Mouse (Mus musculus) left cerebral cortex, adult 18-20 months (tissue): Measurements from ENCODE around the gene Lin37. TPM values are rescaled to one million over a fixed set of nuclear protein-coding genes. Genes with fewer than 3 reads are reported as not detected.

ENCODE experiments used
- DNase-seq, 2 experiments: peaks; one replicate each; pipeline ENCODE4 v3.0.0; 2021 to 2022; ENCODE audit warnings: low spot score in 2 of 2, mixed read lengths in 1 of 2
- microRNA-seq, 2 experiments: library from miRNA; unstranded; fragments of <30 nt; microRNA quantifications; one replicate each; pipeline ENCODE4 v1.2.0; 2021
- total RNA-seq, 2 experiments: library from RNA; stranded (reverse); gene quantifications; 2 replicates each; pipeline ENCODE4 v1.2.3; 2021

The Lin37 gene
- total RNA-seq, 2 experiments from 2014 or later, result 56.8 to 60.4 TPM

DNA sequence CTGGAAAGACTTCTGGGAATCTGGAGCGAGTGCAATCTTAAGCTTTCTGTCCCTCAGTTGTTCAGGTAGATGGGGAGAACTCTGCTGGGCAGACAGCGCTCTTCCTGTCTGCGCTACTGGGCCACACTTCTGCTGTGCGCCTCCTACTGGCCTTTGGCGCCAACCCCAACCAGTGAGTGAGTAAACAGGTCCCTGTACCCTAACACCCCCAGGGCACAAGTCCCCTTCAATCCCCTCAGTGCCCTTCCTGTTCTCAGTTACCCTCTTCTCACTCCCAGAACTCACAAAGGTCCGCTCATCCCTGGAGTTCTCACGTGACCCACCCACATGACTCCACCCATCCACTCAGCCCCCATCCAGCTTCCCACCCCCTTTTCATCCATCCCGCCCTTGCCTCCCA lies 41.3 kb downstream of the Lin37 start:
- no peak for DNase-seq

DNA sequence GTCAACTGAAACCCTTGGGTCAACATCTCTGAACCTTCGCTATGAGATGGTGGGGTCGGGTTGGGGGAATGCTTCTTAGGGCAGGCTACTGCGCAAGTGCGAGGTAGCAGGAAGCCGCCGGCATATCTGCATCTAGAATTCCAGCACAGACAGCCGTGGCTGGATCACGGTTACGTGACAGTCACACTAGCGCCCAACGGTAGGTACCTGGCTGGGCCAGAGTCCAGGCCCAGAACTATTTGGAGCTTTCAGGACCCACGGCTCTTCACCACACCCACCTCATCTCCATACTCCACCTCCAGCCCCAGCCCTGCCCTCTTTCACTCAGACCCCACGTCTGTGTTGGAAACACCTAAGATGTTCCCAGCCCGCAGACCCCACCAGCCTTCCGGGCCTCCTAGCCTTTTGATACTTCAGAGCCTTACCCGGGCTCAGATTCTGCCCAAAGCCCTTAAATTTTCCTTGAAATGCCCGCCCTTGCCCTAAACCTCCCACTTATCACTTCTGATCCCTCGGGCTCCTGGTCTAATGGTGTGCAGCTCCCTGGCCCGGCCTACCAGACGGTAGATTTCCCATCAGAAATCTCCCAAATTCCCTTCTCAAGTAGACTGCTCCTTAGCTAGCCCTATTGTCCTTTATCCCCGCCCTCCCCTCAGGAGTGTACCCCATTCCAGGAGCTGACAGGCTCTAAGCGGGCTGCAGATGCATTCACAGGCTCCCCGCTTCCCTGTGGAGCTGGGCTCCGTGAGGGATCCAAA lies 44.5 kb downstream of the Lin37 start:
- no peak for DNase-seq

DNA sequence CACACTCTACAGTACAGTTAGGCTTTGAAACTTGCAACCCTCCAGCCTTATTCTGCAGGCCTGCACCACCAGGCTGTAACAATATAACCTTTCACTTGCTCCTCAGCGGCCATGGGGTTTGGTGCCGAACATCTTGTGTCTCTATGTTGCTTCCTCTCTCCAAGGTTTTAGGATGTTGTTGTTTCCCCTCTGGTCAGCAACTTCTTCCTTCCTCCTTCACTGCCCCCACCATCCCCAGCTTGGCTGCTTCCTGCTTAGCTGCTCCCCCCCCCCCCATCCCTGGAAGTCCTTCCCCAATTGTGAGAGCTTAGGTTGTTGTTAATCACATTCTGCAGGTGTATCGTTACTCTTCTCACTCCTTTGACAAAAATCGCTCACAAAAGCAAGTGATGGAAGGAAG lies 51.6 kb downstream of the Lin37 start:
- no peak for DNase-seq

Small RNA genes within 50 kb of the gene (microRNA-seq; reads per million reads assigned to microRNA genes)
- gene Gm38670 (0 to 1.7 reads per million in 2 experiments), gene Mir3569 (0.75 to 0.85 reads per million in 2 experiments)

Other genes with a start within 250 kb of the Lin37 start
- 10 to 100 TPM; 13.8 to 15.6 TPM for gene Syne4, start 245.0 kb downstream of the Lin37 start, total RNA-seq
- gene E130208F15Rik, start 238.1 kb downstream of the Lin37 start, total RNA-seq, result under 1 TPM; 0.35 to 0.56 TPM
- gene Sdhaf1, start 235.9 kb downstream of the Lin37 start, total RNA-seq, result 1 to 10 TPM; 6.4 to 7.5 TPM
- gene Lrfn3, start 197.1 kb downstream of the Lin37 start, total RNA-seq, result 10 to 100 TPM; 33.5 to 36.4 TPM
- gene Tyrobp, start 146.1 kb downstream of the Lin37 start, total RNA-seq, result 10 to 100 TPM; 29.8 to 30.7 TPM
- gene Hcst, start 140.0 kb downstream of the Lin37 start, total RNA-seq, result 1 to 10 TPM in 1 of 2 experiments, not detected in 1; 1.8 TPM
- gene Nfkbid, start 138.1 kb downstream of the Lin37 start, total RNA-seq, result 1 to 10 TPM; 3.9 to 4.1 TPM
- 1,000 to 10,000 TPM; 1,233 to 1,333 TPM for gene Aplp1, start 114.3 kb downstream of the Lin37 start, total RNA-seq
- gene Kirrel2, start 102.1 kb downstream of the Lin37 start, total RNA-seq, result 1 to 10 TPM; 8.2 to 8.3 TPM
- under 1 TPM; 0.44 to 0.52 TPM for gene Nphs1, start 101.5 kb downstream of the Lin37 start, total RNA-seq
- gene Prodh2, start 66.2 kb downstream of the Lin37 start, total RNA-seq, result not detected
- 100 to 1,000 TPM; 179 to 187 TPM for gene Arhgap33, start 24.8 kb downstream of the Lin37 start, total RNA-seq
- 1 to 10 TPM; 3.7 to 4.3 TPM for gene Hspb6, start 7.7 kb downstream of the Lin37 start, total RNA-seq
- gene Proser3, start 7.5 kb downstream of the Lin37 start, total RNA-seq, result 1 to 10 TPM; 3.8 TPM
- gene U2af1l4, start 3.5 kb upstream of the Lin37 start, total RNA-seq, result 10 to 100 TPM; 64.4 to 71.5 TPM
- 1 to 10 TPM; 7.5 to 8.1 TPM for gene Gm49396, start 3.5 kb upstream of the Lin37 start, total RNA-seq
- 10 to 100 TPM; 87.7 to 94.4 TPM for gene Psenen, start 3.8 kb upstream of the Lin37 start, total RNA-seq
- 1 to 10 TPM; 2.9 to 4.7 TPM for gene Igflr1, start 5.6 kb upstream of the Lin37 start, total RNA-seq
- gene Kmt2b, start 28.9 kb upstream of the Lin37 start, total RNA-seq, result 10 to 100 TPM; 40.0 to 48.4 TPM
- gene Zbtb32, start 39.1 kb upstream of the Lin37 start, total RNA-seq, result not detected
- gene Upk1a, start 53.0 kb upstream of the Lin37 start, total RNA-seq, result under 1 TPM; 0.26 to 0.70 TPM
- 100 to 1,000 TPM; 606 to 625 TPM for gene Cox6b1, start 66.3 kb upstream of the Lin37 start, total RNA-seq
- gene Etv2, start 76.0 kb upstream of the Lin37 start, total RNA-seq, result not detected
- gene Rbm42, start 90.5 kb upstream of the Lin37 start, total RNA-seq, result 10 to 100 TPM; 66.6 to 79.5 TPM
- 1 to 10 TPM; 5.2 to 7.6 TPM for gene Haus5, start 105.2 kb upstream of the Lin37 start, total RNA-seq
- not detected for gene Pmis2, start 111.8 kb upstream of the Lin37 start, total RNA-seq
- not detected for gene 2200002J24Rik, start 139.1 kb upstream of the Lin37 start, total RNA-seq
- gene Atp4a, start 152.4 kb upstream of the Lin37 start, total RNA-seq, result under 1 TPM; 0.26 to 0.66 TPM
- 100 to 1,000 TPM; 114 to 129 TPM for gene Tmem147, start 169.7 kb upstream of the Lin37 start, total RNA-seq
- gene Gapdhs, start 183.8 kb upstream of the Lin37 start, total RNA-seq, result not detected
- gene Sbsn, start 191.6 kb upstream of the Lin37 start, total RNA-seq, result 10 to 100 TPM in 1 of 2 experiments, 1 to 10 TPM in 1; 8.2 to 12.9 TPM
- gene Dmkn, start 203.9 kb upstream of the Lin37 start, total RNA-seq, result 1 to 10 TPM; 1.9 to 4.0 TPM
- not detected for gene Krtdap, start 228.1 kb upstream of the Lin37 start, total RNA-seq